Mouse (Mus musculus): ENCODE data around the gene Smarca1.
A peak's percentile ranks its signal among the peaks of the same experiment; 100 is the strongest.

The Smarca1 gene

GRCm38 (mm10) chrX:47892431-47893024 lies at the start of gene Smarca1:
TSS of gene Smarca1 (minus strand) at chrX:47892974.
- DNase-seq = no peak

- DNase-seq = no peak
Observed at GRCm38 (mm10) chrX:47937740-47938139, 45.0 kb upstream of the Smarca1 start.

GRCm38 (mm10) chrX:47936885-47937284 lies 44.1 kb upstream of the Smarca1 start:
- DNase-seq = no peak

GRCm38 (mm10) chrX:47934352-47934751 lies 41.6 kb upstream of the Smarca1 start:
- DNase-seq = no peak

GRCm38 (mm10) chrX:47930449-47930848 lies 37.7 kb upstream of the Smarca1 start:
- no peak for DNase-seq

- DNase-seq = no peak
Observed at GRCm38 (mm10) chrX:47927981-47928380, 35.2 kb upstream of the Smarca1 start.

GRCm38 (mm10) chrX:47920541-47920940 lies 27.8 kb upstream of the Smarca1 start:
- no peak for DNase-seq

GRCm38 (mm10) chrX:47916831-47917230 lies 24.1 kb upstream of the Smarca1 start:
- no peak for DNase-seq

- no peak for DNase-seq
Observed at GRCm38 (mm10) chrX:47913543-47913938, 20.8 kb upstream of the Smarca1 start.

- DNase-seq = peak; percentile 24
Observed at GRCm38 (mm10) chrX:47912904-47913542, 20.2 kb upstream of the Smarca1 start.

- DNase-seq = peak; percentile 69
Observed at GRCm38 (mm10) chrX:47912306-47912792, 19.6 kb upstream of the Smarca1 start, which contains the start of gene Ocrl. TSS of gene Ocrl (plus strand) at chrX:47912387.

GRCm38 (mm10) chrX:47891907-47892430 lies 805 bp downstream of the Smarca1 start:
- DNase-seq = peak; percentile 22

- DNase-seq = peak; percentile 28
Observed at GRCm38 (mm10) chrX:47891243-47891906, 1.4 kb downstream of the Smarca1 start.

GRCm38 (mm10) chrX:47887401-47887800 lies 5.4 kb downstream of the Smarca1 start:
- no peak for DNase-seq

GRCm38 (mm10) chrX:47882813-47883212 lies 10.0 kb downstream of the Smarca1 start:
- DNase-seq = no peak

GRCm38 (mm10) chrX:47880052-47880451 lies 12.7 kb downstream of the Smarca1 start:
- no peak for DNase-seq

GRCm38 (mm10) chrX:47858544-47858943 lies 34.2 kb downstream of the Smarca1 start:
- no peak for DNase-seq

- DNase-seq = no peak
Observed at GRCm38 (mm10) chrX:47835835-47836195, 57.0 kb downstream of the Smarca1 start.

- no peak for DNase-seq
Observed at GRCm38 (mm10) chrX:47835098-47835834, 57.5 kb downstream of the Smarca1 start.

- no peak for DNase-seq
Observed at GRCm38 (mm10) chrX:47833431-47833830, 59.3 kb downstream of the Smarca1 start.

GRCm38 (mm10) chrX:47820566-47820965 lies 72.2 kb downstream of the Smarca1 start:
- DNase-seq = no peak

- no peak for DNase-seq
Observed at GRCm38 (mm10) chrX:47808717-47809116, 84.1 kb downstream of the Smarca1 start.

GRCm38 (mm10) chrX:47764440-47764839 lies 128.3 kb downstream of the Smarca1 start:
- no peak for DNase-seq

All from cerebellum, adult 11-12 months (tissue).